Mouse (Mus musculus): ENCODE measurements at regions not wholly inside any gene's neighbourhood (a gene's known extent, or its start where the extent isn't known, plus 50 kb on each side); places are given as distances from the start of the nearest gene placed in this dataset.

DNA sequence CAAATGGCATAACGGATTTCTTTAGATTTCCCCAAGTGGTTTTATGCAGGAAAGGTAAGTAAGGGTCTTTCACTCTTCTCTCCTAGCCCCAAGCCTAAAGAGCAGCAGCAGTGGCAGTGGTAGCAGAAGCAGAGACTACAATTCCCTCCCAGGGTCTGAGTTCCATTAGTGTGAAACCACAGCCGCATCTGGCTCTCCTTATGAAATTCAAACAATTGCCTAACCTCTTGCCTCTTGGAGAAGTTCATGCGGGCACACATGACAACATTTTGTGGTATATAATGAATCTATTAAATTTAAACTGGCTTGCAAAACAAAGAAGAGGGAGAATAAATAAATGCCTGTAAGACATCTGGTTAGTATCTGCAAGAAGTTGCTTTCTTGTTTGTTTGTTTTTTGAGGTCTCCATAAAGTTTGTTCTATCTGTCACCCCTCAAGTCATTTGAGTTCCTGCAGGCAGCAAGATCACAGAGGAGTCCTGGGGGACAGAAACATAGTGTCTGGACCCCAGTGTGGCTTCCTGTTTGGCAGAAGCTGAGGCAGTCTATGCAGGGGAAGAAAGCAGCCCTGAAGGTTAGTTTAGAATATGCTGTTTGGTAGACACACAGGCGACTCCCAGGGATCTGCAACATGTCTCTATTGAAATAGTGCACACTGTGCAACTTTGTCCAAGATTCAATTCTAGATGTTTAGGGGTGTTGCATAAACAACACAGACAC lies 578.9 kb downstream of the Kctd12 start:
- DNase-seq (ENCODE audit: low read depth) = no peak

DNA sequence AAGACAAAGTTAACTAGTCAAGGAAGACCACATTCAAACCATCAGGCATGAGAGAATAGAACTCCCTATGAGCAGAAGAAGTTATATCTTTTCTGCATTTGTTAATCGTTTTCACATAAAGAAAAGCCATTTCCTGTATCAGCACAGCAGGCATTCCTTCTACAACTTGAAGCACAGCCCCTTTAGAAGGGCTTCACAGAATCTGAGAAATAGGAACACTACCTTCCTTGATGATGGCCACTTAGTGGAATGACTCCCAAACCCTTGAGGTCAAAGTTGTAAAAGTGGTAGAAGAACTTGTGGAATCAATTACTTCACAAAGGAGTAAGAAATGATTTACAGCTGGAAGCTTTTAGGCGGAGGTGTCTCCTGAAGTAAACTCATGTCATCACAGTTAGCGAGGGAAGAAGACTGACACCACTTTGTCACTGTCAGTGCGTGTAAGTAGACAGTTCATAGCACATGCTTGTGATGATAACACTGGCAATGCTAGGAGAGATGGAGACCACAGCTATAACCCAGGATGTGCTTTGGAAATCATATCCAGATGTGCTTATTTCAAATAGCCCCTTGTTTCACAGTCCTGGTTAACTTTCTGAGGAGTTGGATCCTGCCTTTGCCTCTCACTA lies 580.3 kb downstream of the Kctd12 start:
- DNase-seq (ENCODE audit: low read depth) = no peak

DNA sequence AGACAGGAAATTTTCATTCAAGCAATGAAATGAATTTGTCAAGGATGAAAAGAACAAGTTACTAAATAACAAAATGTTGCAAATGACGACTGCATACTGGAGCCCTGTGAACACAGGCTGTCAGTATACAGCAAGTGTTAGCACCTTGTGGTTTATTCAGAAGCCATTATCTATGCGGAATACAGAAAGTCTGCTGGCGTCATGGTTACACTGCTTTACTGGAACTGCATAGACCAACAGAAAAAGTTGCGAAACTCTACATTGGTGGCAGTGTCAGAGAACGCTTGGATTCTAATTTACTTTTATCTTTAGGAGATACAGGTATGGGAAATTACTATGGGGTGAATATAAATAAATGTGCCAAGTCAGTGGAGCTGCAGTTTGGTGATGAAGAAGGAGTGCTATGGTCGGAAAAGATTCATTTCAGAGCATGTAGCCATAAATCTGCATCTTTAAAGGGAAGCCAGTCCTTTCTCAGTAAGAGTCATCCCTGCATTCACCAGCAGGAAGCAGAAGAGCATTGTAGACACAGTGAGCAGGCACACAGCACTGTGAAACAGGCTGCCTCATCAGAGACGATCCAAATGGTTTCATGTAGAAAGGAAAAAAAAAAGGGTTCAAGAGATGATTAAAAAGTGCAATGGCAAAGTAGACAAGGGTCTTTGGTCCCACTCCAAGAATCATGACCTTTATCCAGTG lies 586.3 kb downstream of the Kctd12 start:
- no peak for DNase-seq (ENCODE audit: low read depth)

DNA sequence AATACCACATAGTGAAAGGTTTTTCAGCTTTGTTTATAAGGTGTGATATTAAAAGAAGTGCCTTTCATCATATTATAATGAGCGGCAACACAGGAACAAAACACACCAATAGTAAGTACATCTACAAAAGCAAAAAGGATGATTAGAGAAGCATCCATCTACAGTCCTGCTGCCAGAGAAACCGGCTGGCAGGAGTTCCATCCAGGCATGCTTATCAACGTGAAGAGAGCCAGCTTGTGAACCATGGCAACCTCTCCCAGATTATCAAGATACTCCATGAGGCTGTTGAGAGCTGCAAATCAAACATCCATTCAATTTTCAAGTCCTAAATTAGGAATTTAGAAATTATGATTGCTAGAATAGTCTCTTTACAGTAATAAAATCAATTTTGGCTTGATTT lies 590.1 kb downstream of the Kctd12 start:
- DNase-seq (ENCODE audit: low read depth) = no peak

DNA sequence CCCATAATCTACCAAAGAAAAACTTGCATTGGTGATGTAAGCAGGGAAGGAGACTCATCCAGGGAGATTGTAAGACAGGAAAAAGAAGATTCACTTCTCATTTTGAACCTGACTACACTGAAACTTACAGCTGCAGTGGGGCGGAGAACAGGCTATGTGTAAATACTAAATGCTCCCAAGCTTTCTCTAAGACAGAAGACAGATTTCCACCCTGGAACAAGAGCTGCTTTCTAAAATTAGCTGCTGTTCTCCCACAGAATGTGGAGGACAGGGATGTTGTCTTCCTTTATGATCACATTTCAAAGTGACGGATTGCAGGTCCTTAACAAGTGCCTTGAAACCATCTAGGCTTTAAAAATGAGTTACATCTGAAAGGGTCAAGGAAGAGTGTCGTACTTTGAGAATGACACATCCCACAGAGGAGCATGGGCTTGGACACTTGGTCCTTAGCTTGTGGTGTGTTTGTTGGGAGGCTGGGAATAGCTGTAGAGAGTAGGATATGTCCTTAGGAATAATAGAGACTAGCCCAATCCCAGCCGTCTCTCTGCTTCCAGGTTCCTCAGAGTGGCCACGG lies 609.4 kb downstream of the Kctd12 start:
- no peak for DNase-seq (ENCODE audit: low read depth)

DNA sequence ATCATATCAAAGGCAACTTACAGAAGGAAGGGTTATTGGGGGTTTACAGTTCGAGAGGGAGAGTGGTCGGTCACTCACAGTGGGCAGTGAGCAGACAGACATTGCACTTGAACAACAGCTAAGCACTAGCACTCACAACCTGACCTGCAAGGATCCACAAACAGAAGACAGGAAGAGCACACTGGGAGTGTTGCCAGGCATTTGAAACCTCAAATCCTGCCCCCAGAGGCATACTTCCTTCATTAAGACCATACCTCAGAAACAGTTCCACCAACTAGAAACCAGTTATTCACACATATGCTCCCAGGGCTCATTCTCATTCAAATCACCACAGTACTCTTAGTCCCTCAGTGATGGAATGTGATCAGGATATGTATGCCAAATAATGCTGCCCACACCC lies 620.8 kb downstream of the Kctd12 start:
- no peak for DNase-seq (ENCODE audit: low read depth)

DNA sequence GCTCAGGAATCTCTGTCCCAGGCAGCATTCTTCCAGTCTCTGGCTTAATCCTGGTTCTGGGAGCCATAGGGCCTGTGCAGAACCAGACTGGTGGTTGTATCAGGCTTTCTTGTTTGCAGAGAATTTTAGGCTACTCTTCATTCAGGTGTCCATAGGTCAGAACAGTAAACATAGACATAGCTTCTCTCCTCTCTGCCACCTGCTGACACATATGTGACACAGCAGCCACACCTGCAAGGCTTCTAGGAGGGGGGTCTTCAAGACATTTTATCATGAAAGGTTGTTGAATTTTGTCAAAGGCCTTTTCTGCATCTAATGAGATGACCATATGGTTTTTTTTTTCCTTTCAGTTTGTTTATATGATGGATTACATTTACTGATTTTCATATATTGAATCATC lies 599.7 kb downstream of the Lmo7 start:
- no peak for DNase-seq (ENCODE audit: low read depth)

DNA sequence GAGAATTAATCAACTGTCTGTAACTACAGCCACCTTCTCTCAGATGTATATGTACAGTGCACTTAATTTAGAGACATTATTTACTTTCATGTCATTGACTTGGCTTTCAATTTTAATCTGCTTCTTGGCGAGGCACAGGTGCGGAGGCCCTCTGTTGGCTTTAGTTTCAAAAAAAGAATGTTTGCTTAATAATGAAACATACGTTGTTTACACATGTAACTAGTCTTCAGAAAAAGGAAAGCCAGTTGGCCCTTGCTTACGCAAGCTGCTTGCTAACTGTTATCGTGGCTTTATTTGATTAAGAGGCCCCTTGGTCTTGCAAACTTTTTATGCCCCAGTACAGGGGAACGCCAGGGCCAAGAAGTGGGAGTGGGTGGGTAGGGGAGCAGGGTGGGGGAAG lies 576.6 kb downstream of the Lmo7 start:
- DNase-seq (ENCODE audit: low read depth) = no peak

DNA sequence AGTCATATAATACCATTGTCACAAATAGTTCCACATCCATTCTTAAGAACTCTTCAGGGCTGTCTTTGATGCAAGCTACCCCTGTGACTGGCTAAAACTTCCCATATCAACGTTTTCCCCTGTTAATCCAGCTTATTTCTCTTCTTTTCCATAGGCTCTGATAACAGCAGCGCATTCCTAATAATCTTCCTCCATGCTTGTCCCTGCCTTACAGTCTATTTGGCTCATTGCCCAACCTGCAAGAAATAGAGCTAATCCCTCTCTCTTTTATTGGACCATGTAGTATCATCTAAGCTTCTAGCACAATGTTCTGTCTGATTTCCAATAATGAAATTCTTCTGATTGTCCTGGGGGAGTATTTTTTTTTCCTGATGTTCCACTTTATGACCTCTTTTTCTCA lies 573.1 kb downstream of the Lmo7 start:
- DNase-seq (ENCODE audit: low read depth) = no peak

DNA sequence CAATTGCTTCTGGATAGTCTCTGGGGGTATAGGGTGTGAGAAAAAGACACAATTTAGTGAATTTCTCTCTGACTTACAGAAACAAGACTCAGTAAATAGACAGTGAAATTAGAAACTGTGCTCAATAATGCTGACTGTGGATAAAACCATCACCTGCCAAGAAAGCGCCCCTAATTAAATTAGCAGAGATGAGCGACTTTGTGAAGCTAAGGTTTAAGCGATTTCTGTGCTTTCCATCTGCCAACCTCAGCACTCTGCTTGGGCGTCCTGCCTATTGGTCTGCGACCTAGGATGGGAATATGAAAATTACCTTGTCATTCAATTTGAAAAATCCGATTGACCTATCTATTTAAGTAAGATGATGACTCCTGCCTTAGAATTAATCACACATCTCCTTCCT lies 570.5 kb downstream of the Lmo7 start:
- no peak for DNase-seq (ENCODE audit: low read depth)

DNA sequence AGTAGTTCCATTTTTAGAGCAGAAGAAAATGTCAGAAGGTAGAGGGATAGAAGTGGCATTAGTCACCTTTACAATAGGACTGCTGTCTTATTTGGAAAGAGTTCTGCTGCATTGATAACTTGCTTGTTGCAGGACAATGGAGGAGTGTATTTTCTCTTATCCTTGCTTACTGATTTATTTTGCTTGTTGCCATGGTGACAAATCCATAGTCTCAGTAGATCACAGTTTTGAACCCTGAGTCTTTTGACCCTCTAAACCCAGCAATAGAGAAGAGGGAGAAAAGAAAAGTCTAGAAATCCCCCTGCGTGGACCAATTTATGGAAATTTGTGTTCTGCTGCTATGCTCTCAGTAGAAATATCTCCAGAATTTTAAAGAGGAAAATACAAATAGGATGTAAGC lies 561.6 kb downstream of the Lmo7 start:
- no peak for DNase-seq (ENCODE audit: low read depth)

DNA sequence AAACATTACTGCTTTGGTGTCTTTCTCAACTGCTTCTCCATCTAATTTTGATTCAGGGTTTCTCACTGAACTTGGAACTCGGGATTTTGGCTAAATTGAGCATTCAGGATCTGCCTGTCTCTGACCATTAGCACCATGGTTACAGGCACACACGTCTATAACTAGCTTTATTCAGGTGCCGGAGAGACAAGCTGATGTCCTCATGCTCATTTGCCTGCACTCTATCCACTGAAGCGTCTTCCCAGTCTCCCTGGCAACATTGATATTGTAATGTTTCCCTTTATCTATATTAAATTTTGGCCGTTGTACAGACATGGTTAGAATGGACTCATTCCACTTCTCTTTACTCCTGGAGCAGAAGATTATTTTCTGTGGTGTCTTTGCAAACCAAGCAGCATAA lies 520.3 kb downstream of the Lmo7 start:
- DNase-seq (ENCODE audit: low read depth) = no peak

DNA sequence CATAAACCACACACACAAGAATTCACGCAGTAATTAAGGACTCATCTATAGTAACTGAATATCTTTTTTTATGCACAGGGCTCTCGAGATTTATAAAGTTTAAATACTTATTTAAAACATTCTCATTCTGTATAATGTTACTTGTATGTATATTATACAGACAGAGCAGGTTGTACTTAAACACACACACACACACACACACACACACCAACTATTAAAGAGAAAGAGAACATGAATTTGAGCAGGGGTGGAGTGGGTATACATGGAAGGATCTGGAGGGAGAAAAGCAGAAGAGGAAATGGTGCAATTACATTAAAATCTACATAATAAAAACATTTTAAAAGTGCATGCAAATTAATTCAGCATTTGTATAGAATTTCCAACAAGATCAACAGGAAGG lies 518.8 kb downstream of the Lmo7 start:
- DNase-seq (ENCODE audit: low read depth) = no peak

DNA sequence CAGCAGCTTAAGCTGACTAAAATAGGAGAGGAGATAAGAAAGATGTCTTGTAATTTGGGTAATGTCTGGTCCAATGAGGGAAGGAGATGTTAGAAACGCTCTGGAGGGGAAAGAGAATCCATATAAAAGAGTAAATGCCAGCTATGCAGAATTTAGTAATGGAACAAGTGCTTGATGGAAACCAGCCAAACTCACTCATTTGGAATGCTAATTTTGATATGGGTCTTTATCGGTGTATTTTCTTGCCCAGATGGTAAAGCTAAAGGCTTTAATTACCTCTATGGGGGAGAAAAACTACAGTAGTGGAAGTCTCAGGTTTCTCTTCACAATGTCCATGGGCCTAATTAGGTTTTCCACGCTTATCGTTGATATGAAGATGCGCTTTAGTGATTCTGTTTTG lies 518.3 kb downstream of the Lmo7 start:
- DNase-seq (ENCODE audit: low read depth) = no peak

DNA sequence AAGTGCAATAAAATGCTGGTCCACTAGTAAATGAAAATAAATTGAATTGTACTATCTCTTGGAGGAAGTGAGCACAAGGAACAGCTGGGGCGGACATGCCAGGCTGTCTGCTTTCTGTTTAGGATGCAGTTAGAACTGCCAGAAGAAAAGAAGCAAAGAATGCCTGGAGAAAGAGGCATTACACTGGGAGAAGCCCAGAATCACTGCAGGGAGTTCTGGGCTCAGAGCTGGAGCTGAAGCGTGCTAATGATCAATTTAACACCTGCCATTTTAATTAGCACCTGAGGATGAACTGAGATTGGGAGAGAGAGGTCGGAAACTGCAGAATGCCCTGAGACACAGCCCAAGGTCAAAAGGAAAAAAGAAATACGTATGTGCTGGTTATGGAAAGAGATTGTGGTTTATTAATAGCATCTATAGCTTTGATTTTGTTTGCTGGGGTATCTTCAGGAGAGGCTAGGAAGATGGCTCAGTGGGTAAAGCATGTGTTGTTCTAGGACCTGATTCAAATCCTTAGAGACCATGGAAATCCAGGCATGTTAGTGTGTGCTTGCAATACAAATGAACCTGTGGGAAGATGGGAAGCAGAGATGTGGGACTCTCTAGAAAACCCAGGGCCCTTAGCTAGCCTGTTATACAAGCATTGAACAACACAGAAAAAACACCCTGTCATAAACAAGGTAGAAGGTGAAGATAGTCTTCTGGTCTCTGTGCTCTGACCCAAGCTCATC lies 514.2 kb downstream of the Lmo7 start:
- no peak for DNase-seq (ENCODE audit: low read depth)

DNA sequence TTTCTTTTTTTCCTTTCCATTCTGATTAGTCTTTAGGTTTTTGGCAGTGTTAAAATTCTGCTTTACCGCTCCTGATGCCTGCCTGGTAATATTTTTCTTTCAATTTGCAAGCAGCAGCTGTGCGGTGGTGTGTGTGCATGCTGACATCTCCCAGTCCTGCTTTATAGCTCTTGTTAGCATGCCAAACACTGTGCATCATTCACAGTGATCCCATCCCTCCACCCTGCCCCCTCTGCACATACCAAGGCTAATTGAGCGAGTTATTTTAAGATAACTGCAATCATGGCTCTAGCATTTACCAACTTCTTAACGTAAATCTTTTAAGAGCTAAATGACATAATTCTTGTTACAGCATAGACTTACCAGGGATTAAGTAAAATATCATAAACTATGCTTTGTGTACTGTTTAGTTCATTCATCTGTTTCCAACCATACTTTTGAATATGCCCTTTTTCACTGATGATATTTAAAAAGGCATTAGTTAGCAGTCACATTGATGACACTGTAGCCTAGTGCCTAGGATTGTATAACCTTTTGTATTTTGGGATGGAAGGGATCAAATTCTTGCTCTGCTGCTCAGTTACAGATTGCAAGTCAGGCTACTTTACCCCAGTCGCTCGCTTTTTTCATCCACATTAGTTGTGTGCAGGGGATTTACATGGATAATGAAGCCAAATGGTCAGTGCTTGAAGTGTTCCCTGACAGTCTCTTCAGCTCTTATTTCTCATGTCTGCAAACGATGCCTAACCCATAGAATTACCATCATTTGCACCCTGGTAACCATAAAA lies 487.0 kb downstream of the Lmo7 start:
- DNase-seq (ENCODE audit: low read depth) = no peak

DNA sequence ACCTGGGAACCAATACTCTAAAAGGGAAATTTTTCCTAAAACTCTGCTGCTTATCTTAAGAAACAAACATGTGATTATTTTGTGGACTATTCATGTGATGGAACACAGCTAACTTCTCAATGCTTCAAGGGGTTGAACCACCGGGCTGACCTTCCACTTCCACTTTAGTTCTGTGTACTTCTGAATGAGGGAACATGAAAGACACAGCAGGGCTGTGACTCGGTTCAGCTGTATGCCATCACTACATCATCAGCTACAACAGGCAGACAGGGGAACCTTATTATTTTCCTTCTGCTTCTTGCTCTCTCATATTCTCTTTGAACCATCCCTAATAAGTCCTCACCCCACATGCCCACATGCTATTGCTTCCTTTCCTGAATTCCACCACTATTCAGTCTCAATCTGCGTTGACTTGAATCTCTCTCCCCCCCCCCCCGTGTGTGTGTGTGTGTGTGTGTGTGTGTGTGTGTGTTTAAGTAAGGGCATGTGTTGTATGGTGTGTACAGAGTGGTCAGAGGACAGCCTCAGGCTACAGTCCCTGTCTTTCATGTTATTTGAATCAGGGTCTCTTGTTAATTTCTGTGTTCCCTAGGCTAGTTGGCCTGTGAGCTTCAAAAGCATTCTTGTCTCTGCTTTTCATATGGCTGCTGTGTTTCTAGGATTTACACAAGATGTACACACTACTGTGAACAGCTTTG lies 485.7 kb downstream of the Lmo7 start:
- DNase-seq (ENCODE audit: low read depth) = no peak

DNA sequence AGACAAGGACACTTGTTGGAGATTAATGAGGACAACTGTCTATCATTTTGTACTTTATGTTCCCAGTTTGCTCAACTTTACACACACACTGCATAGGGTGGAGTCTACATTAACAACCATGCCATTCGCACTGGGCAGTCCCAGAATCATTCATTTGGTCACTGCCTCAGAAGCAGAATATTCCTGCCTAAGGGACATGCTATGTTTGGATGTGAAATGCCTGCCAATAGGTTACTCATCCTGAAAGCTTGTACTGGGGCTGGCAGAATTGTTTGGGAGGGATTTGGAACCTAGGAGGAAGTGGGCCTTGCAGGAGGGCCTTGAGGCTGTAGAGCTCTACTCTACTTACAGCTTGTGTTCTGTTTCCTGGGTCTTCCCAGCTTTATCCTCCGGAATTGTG lies 482.3 kb downstream of the Lmo7 start:
- DNase-seq (ENCODE audit: low read depth) = no peak

DNA sequence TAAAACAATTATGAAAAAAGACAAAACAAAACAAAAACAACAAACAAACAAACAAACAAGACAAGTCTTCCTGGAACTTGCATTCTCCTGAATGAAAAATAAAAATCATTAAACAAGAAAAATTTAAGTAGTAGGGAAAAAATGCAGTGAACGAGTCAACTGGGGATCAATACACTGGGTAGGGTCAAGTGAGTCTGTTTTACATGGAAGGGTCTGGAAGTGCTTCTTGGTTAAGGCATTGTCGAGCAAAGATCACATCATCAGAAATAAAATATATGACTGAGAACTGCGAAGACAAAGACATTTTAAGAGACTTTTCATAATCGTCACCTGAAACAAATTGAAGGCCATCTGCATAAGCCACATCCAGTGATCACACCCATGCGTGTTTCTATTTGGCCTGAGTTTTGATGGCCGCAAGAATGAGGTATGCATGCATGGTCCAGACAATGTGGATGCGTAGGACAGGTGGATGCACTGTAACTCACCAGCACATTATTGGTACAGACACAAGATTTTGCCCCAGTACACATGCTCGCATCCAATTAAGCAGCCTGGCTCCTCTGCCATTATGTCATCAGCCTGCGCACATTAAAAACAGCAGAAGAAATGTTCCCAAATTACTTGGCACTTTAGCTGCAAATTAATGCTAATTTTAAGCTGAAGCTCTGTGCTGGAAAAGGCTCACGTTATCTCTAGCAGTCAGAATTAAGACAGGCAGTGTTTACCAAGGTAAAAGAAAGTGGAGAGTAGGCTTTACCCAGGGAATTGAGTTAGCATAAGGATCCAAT lies 475.3 kb downstream of the Lmo7 start:
- no peak for DNase-seq (ENCODE audit: low read depth)

DNA sequence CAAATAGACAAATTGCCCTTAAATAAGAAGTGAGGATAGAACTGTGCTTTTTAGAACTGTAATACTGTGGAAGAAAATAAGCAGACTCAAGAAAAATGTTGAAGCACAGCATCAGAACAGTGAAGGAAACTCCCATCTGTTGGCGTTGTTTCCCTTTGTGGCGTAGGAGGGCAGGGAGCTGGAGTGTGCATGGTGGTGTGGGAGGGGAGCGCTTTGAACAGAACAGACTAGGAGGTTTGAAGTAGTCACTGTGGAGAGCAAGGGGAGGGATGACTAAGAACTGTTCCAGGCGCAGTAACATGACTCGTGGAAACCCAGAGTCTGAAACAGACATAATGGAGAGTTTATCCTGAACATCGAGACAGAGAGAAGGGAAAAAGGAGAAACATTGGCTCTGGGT lies 469.7 kb downstream of the Lmo7 start:
- no peak for DNase-seq (ENCODE audit: low read depth)

Measured in c-Kit-positive CD71-positive TER-119-negative erythroid progenitor cells, embryonic 14.5 days (primary cell).